Mouse (Mus musculus): Measurements from ENCODE around the gene Flywch2.

DNA sequence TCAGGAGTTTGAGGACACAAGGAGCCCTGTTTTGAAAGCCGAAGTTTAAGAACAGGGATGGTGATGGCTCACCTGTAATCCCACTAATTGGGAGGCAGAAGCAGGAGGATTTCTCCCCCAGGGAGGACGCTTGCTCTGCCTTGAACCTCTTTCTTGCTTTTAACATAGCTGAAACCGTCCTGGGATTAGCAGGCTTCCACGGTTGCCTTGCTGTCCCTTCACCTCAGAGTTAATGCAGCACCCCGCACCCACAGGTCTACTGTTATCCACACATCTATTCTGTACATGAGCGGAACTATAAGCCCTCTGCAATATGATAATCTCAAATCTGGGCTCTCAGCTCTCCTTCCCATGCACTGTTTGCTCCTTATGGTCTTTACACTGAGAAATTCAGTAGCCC is 12.2 kb downstream of the Flywch2 start:
- TF ChIP-seq CTCF (conservative IDR thresholded peaks at IDR 0.05; ENCODE audit: insufficient read depth, insufficient read length, low read depth, low read length) (no peak), POLR2A (IDR thresholded peaks at IDR 0.05; ENCODE audit: low read depth, low read length) (no peak)
